Mouse (Mus musculus) brown adipose tissue, adult 24 weeks (tissue): ENCODE data around the gene Irx6. TPM values are rescaled to one million over a fixed set of nuclear protein-coding genes. Genes with fewer than 3 reads are reported as not detected.
A peak's percentile ranks its signal among the peaks of the same experiment; 100 is the strongest.

Experiments used
- H3K27ac ChIP-seq: fragments of 200-500 bp; replicated peaks from 2 replicates; pipeline ENCODE4 v1.5.1; 2012; ENCODE audit warnings: low read depth, mild to moderate bottlenecking, low read length
- H3K4me1 ChIP-seq: fragments of 200-500 bp; 2 replicates; pipeline ENCODE4 v1.6.1; 2012; ENCODE audit warnings: low read length, mixed read lengths; ENCODE audit not compliant: control insufficient read depth, insufficient read depth, insufficient read length
- H3K4me3 ChIP-seq: fragments of 200-500 bp; 2 replicates; pipeline ENCODE4 v1.5.1; 2012; ENCODE audit warnings: low read depth, mild to moderate bottlenecking, low read length, moderate library complexity; ENCODE audit not compliant: insufficient read depth
- polyA plus RNA-seq: library from polyadenylated mRNA; stranded (reverse); fragments of >200 nt; gene quantifications from 2 replicates; pipeline ENCODE4 v1.2.4, GENCODE M21; 2012; ENCODE audit not compliant: missing spikeins, insufficient read depth, insufficient read length

Gene Irx6
- polyA plus RNA-seq, 1 experiment, result not detected

DNA sequence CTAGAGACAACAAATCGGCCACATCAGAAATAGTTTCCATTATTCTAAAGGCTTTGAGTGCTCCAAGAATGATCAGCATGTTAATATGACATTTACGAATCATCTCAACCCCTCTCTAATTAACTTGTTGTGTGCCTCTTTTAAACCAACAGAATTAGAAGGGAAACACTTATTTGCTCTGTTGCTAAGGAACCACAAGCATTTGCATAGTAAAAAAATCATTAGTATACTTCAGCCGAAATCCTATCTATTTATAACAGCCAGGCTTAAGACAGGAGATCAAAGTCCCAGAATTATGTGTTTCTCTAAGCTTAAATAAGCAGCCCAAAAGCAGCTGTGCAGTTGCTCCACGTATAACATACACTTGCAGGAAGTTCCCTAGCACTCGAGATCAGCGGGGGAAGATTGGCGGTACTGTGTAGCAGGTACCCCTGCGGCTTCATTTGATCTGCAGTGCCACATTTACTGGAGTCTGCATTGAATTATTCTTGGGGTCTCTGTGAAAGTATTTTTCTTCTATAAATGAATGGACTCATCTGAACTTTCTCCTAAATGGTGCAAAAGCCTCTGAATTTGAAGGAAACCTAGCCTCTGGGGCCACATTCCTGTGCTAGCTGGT, 25.9 kb downstream of the Irx6 start:
- H3K4me1 ChIP-seq, result peaks cover 4% of the 10 kb centered on the region
- H3K4me3 ChIP-seq, result no peak overlapping the region

DNA sequence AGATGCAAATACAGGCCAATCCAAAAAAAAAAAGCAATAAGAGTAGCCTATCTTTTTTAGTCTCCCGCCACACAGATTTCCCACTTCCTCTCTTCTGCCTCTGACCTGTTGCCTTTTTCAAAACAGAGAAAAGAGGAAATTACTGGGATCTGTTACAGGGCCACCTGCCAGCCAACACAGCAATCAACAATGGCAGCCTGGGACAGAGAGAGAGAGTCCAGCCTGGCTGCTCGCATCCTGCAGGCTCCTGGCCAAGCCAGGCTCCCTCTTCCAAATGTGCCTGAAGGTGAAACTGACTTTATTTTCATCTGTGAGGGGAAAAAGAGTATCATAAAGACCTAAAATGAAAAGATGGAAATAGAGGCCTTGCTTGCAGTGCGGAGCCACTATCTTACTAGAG, 29.3 kb downstream of the Irx6 start:
- H3K4me3 ChIP-seq, result no peak overlapping the region
- peak overlapping the region; percentile 75 for H3K27ac ChIP-seq
- peaks cover 4% of the 10 kb centered on the region for H3K4me1 ChIP-seq

More for the DNA sequence above, 25.9 kb downstream of the Irx6 start:
- no peak overlapping the region for H3K27ac ChIP-seq

DNA sequence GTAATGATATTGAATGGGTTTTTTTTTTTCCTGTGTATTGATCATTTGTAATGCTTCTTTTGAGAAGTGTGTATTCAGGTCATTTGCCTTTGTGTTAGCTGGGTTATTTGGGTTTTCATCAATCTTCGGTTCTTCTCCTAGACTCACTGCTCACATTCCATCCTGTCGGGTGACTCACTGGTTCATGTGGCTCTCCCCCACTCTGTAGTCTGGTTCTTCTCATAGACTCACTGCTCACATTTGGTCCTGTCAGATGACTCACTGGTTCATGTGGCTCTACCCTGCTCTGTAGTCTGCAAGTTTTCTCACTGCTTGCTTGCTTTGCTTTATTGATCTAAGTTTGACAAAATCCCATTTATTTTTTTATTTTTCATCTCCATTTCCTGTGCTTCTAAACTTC, 32.2 kb downstream of the Irx6 start:
- Histone ChIP-seq H3K4me3 (no peak overlapping the region), H3K27ac (no peak overlapping the region), H3K4me1 (peaks cover 4% of the 10 kb centered on the region)

DNA sequence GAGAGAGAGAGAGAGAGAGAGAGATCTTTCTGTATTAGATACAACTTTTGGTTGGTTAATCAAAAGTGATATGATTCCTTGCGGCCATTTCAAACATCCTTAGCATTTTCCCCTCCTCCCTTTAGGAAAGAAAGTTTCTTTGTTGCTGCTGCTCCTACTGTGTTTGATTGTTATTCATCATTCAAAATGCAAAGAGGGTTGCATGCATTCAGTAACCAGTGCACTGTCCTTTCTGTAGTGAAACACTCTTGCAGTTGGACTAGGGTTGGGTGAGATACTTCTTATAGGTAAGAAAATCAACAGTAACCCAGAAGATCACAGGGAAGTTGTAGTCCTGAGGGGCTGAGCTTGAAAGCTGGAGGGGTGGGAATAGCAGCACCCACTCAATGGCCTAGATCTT, 39.2 kb downstream of the Irx6 start:
- no peaks in the 10 kb centered on the region for H3K4me1 ChIP-seq
- H3K4me3 ChIP-seq, result no peak overlapping the region
- no peak overlapping the region for H3K27ac ChIP-seq

DNA sequence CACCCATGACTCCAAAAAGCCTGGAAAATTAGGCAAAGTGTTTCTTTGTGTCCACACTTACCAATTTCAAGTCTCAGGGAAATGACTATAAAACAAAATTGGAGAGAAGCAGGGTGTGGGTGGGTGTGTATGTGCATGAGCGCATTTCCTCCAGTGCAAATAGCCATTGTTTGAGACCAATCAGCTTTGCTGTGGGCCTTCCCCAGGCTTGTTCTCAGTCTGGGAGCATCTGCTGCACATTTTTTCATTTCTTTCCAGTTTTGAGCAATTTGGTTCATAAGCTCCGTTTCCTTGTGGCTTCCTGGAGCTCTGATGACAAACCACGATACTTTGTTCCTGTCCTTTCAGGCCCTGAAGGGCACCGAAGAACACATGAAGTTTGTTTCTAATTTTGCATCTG, 43.3 kb downstream of the Irx6 start:
- H3K4me3 ChIP-seq, result no peak overlapping the region
- no peaks in the 10 kb centered on the region for H3K4me1 ChIP-seq
- H3K27ac ChIP-seq, result peak overlapping the region; percentile 85

DNA sequence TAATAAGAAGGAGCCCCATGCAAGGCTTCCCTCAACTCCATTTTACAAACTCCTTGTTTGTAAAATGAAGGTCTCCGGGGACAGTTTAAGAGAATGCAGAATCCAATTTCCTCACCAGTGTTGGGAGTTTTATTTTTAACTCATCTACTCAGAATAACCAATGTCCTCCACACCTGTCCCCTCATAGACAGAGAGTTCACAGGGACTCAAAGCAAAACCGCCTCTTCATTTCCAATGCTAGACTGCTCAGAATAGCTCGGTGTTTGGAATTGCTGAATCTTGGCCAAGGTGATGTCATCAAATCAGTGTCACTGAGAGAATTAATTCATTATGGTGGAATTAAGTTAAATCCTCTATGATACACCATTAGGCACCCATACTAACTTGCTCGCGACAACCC, 44.0 kb downstream of the Irx6 start:
- Histone ChIP-seq H3K27ac (peak overlapping the region; percentile 85), H3K4me3 (no peak overlapping the region), H3K4me1 (no peaks in the 10 kb centered on the region)

DNA sequence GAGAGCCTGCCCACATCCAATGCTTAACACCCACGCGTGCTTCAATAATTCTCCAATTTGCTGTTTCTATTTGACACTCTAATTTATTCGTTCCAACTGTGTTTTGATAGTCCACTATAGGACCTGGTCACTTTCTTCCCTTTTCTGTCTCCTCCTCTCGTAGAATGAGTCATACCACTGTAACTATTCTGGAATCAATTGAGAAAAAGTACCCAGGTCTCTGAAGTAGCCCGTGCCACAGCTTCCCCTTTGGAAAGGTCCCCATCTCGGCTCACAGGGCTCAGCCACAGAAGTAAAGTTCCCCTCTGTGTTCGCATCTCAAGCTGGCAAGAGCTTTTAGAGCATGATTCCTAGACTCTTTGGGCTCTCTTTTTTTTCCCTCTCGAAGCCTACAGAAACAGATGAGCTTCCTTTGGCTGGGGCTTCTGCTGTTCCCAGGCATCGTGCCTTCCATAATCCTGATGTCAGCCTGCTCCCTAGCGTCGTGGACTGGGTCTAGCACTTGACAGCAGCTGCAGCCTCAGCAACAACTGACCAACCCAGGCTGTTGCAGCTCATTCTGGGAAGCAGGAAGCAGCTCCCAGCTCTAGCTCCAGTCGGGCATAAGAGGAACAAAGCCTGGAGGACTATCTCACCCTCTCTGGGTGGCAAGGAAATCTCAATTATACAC, 47.3 kb downstream of the Irx6 start:
- Histone ChIP-seq H3K27ac (no peak overlapping the region), H3K4me1 (no peaks in the 10 kb centered on the region), H3K4me3 (no peak overlapping the region)

DNA sequence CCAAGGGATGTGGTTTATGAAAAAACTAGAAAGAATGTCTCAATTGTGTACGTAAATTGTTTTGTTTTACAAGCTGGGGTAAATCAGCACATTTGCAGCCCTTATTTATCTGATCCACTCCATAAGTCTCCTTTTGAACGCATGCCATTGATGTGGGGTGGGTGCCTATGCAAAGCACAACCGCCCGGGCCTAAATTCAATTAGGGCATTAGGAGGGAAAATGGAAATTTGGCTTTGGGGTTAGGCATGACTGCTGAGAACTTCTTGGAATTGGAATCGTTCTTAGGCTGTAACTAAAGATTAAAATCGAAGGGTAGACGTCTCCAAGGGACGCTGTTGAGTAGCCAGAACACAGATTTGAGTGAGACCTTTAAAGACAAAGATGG, 47.8 kb downstream of the Irx6 start:
- Histone ChIP-seq H3K4me1 (no peaks in the 10 kb centered on the region), H3K27ac (no peak overlapping the region), H3K4me3 (no peak overlapping the region)

DNA sequence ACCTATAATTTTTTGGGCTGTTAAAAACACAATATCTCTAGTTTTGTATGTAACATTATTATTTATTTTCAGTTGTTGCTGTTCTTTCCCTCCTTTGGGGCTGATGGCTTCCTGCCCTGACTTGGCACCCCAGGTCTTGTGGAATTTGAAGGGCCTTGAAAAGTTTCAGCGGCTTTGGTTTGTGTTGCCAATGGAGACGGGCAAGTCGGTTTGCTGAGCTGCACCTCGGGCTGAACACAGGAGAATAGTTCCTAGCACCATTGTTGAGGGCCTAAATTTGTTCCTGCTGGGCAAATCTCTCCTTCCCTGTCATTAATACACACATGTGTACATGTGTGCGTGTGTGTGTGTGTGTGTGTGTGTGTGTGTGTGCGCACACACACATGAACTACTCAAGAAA, 49.2 kb downstream of the Irx6 start:
- H3K4me1 ChIP-seq, result no peaks in the 10 kb centered on the region
- no peak overlapping the region for H3K27ac ChIP-seq
- no peak overlapping the region for H3K4me3 ChIP-seq

DNA sequence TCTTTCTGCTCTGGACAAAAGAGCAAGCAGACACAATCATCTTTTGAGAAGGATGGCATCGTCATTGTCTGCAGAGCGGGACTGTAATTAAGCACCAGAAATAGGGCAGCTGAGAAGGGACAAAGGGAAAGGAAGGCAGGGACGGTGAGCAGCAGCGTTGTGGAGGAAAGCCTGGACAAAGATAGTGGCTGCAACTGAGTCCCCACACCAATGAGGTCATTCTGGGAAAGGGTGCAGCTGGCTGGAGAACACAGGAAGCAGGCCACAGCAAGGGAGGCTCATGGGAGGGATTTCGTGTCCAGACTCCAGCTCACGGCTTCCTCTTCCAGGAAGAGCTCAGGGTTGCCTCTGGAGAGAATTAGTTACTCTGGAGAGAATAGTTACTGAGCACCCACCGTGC, 49.9 kb downstream of the Irx6 start:
- H3K4me3 ChIP-seq, result no peak overlapping the region
- no peaks in the 10 kb centered on the region for H3K4me1 ChIP-seq
- no peak overlapping the region for H3K27ac ChIP-seq

DNA sequence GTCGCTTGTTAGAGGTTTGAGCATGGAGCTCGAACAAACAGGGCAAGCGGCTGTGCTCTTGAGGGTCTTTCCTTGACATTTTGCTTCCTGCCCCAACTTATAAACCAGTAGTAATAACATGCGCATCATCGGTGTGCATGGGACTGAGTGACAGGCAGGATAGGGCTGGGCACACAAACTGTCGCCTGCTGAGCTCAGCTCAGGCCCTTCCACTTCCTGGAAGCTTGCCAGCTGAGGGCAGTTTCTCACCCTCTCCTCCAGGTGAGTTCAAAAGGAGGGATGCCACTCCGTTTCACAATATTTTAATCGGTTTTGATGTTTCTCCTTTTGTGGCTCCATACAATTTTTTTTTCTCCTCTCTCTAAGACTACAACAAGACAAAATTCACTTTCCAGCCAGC, 50.3 kb downstream of the Irx6 start:
- H3K4me3 ChIP-seq, result no peak overlapping the region
- H3K27ac ChIP-seq, result no peak overlapping the region
- no peaks in the 10 kb centered on the region for H3K4me1 ChIP-seq

Other genes starting within 250 kb of the Irx6 start
- 27.7 and 35.5 TPM in 2 replicates for gene Mmp2, start 153.0 kb downstream of the Irx6 start, polyA plus RNA-seq
- gene Lpcat2, start 181.1 kb downstream of the Irx6 start, polyA plus RNA-seq, result 0.92 and 1.4 TPM in 2 replicates
- gene Capns2, start 227.1 kb downstream of the Irx6 start, polyA plus RNA-seq, result not detected in 2 replicates